Mouse (Mus musculus): Measurements from ENCODE around the gene Polr2h.
"Not testable (repeated sequence)": the region's sequence is repeated elsewhere in the genome, so short reads cannot be mapped to it uniquely, and the experiment has no call there.

DNA sequence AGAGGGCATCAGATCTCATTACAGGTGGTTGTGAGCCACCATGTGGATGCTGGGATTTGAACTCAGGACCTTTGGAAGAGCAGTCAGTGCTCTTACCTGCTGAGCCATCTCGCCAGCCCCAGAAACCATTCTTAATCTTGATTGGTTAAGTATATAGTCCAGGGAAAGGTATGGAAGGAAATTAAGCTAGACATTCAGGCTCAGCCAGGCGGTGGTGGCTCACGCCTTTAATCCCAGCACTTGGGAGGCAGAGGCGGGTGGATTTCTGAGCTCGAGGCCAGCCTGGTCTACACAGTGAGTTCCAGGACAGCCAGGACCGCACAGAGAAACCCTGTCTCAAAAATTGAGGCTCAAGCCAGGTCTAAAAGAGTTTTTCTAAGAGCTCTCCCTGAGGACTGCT lies 49.5 kb upstream of the Polr2h start, which contains the start of gene Eif4g1:
- TF ChIP-seq CTCF (IDR thresholded peaks at IDR 0.05; ENCODE audit: control insufficient read depth, insufficient read depth, insufficient read length); MAX (IDR thresholded peaks at IDR 0.05); MYOD1 (IDR thresholded peaks at IDR 0.05; ENCODE audit: control insufficient read depth, insufficient read length, low read depth); USF1 (IDR thresholded peaks at IDR 0.05; ENCODE audit: low read depth): not testable (repeated sequence)

All from C2C12 (cell line).